Mouse (Mus musculus) stomach, embryonic 15.5 days (tissue): ENCODE data around the gene Tprn. TPM values are rescaled to one million over a fixed set of nuclear protein-coding genes. Genes with fewer than 3 reads are reported as not detected.
A peak's percentile ranks its signal among the peaks of the same experiment; 100 is the strongest.

Experiments
- ATAC-seq: fragments of 200-750 bp; cut with Nextera tagmentation; 2 replicates; pipeline ENCODE4 v1.8.0; 2017; ENCODE audit warnings: low read depth, moderate number of reproducible peaks, moderate TSS enrichment; ENCODE audit not compliant: insufficient read depth, low FRiP score
- H3K27ac ChIP-seq: fragments of 300-500 bp; sonication (generic); 2 replicates; pipeline ENCODE4 v1.5.1; 2015; ENCODE audit warnings: mild to moderate bottlenecking, inconsistent platforms
- H3K27me3 ChIP-seq: fragments of 300-500 bp; sonication (generic); replicated peaks from 2 replicates; pipeline ENCODE4 v1.6.1; 2015; ENCODE audit warnings: inconsistent platforms
- H3K36me3 ChIP-seq: fragments of 300-500 bp; sonication (generic); 2 replicates; pipeline ENCODE4 v1.6.1; 2015; ENCODE audit warnings: inconsistent platforms
- H3K4me1 ChIP-seq: fragments of 300-500 bp; sonication (generic); 2 replicates; pipeline ENCODE4 v1.6.1; 2015; ENCODE audit warnings: inconsistent platforms
- H3K4me2 ChIP-seq: fragments of 300-500 bp; sonication (generic); 2 replicates; pipeline ENCODE4 v1.6.1; 2015; ENCODE audit warnings: mild to moderate bottlenecking, inconsistent platforms
- H3K4me3 ChIP-seq: fragments of 300-500 bp; sonication (generic); replicated peaks from 2 replicates; pipeline ENCODE4 v1.5.1; 2015; ENCODE audit warnings: inconsistent platforms
- H3K9ac ChIP-seq: fragments of 300-500 bp; sonication (generic); 2 replicates; pipeline ENCODE4 v1.6.1; 2015; ENCODE audit warnings: inconsistent platforms
- H3K9me3 ChIP-seq: fragments of 300-500 bp; sonication (generic); 2 replicates; pipeline ENCODE4 v1.6.1; 2016; ENCODE audit warnings: inconsistent platforms
- WGBS: fragments of 180-500 bp; shearing (Covaris S2); methylation state at CpG from one replicate; pipeline ENCODE4 v1.1.7; 2015; 5-methylcytosine and 5-hydroxymethylcytosine counted together
- polyA plus RNA-seq: library from polyadenylated mRNA; unstranded; fragments of >200 nt; fragmentation: Nextera tagmentation; extraction: Ambion mirVana; gene quantifications from 2 replicates; pipeline ENCODE4 v1.2.1, GENCODE M21; 2015

The Tprn gene
- polyA plus RNA-seq, 1 experiment from 2014 or later, result 17.7 TPM

GRCm38 (mm10) chr2:25304657-25305541 lies 42.5 kb downstream of the Tprn start:
- peak overlapping the region; percentile 95 for H3K4me2 ChIP-seq
- peaks cover 48% of the 10 kb centered on the region for H3K27me3 ChIP-seq
- 0 out of 2 replicates have a peak overlapping the region, but pooled peaks have one; percentile 7 for H3K9ac ChIP-seq
- no peaks in the 10 kb centered on the region for H3K9me3 ChIP-seq
- H3K27ac ChIP-seq, result no peak overlapping the region
- WGBS, result 2% methylated on average over 40 of the region's 45 CpGs
- H3K36me3 ChIP-seq, result no peaks in the 10 kb centered on the region
- H3K4me1 ChIP-seq, result peaks cover 10% of the 10 kb centered on the region; the same call in 1 of the 2 replicates
- peak overlapping the region; percentile 45 for H3K4me3 ChIP-seq
- ATAC-seq, result peak; percentile 56

DNA sequence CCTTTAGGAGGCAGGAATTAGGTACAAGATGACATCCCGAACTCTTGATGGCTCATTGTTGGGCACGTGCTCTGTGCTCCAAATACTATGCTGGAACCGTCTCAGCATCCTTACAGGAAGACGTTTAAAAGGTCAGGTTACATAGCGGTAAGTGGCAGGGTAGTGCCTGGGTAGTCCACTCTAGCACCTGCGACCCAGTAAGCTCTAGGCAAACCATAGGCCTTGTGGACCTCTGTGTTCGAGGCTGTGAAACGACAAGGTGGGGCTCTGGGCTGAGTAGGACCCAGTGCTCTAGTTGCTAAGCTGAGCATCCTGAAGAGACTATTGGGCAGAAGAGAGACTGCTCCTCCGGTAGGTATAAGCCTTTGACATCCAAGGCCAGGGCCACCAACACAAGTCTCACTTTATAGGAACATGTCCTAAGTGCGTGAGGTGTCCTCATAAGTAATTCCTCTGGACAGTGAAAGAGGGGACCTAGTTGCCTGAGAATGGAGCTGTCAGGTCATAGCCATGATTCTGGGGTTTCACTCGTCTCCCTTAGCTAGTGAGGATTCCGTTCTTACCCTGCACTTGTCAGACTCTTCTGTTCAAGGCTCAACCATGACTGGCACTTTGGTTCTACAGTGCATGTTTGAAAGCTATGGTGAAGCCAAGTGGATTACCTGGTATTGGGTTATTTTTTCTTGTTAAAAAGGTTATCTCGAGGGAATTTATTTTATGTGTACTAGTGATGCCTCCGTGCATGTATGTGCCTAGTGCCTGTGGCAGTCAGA lies 43.4 kb downstream of the Tprn start:
- H3K9ac ChIP-seq, result 0 out of 2 replicates have a peak overlapping the region, but pooled peaks have one; percentile 7
- H3K27me3 ChIP-seq, result peaks cover 54% of the 10 kb centered on the region
- H3K4me1 ChIP-seq, result peaks cover 10% of the 10 kb centered on the region; the same call in 1 of the 2 replicates
- peak overlapping the region; percentile 45 for H3K4me3 ChIP-seq
- H3K36me3 ChIP-seq, result no peaks in the 10 kb centered on the region
- ATAC-seq, result no peak
- 51% methylated on average over 14 of the region's 14 CpGs for WGBS
- H3K9me3 ChIP-seq, result no peaks in the 10 kb centered on the region
- peak overlapping the region; percentile 95 for H3K4me2 ChIP-seq
- H3K27ac ChIP-seq, result no peak overlapping the region

- H3K27me3 ChIP-seq, result peaks cover 70% of the 10 kb centered on the region
- no peak overlapping the region for H3K4me2 ChIP-seq
- H3K9me3 ChIP-seq, result no peaks in the 10 kb centered on the region
- no peak overlapping the region for H3K4me3 ChIP-seq
- peaks cover 3% of the 10 kb centered on the region; the same call in 1 of the 2 replicates for H3K4me1 ChIP-seq
- no peak for ATAC-seq
- H3K27ac ChIP-seq, result no peak overlapping the region
- 50% methylated on average over 10 of the region's 10 CpGs for WGBS
- no peak overlapping the region for H3K9ac ChIP-seq
- no peaks in the 10 kb centered on the region for H3K36me3 ChIP-seq
These were observed 47.8 kb downstream of the Tprn start for GRCm38 (mm10) chr2:25310180-25310579.

DNA sequence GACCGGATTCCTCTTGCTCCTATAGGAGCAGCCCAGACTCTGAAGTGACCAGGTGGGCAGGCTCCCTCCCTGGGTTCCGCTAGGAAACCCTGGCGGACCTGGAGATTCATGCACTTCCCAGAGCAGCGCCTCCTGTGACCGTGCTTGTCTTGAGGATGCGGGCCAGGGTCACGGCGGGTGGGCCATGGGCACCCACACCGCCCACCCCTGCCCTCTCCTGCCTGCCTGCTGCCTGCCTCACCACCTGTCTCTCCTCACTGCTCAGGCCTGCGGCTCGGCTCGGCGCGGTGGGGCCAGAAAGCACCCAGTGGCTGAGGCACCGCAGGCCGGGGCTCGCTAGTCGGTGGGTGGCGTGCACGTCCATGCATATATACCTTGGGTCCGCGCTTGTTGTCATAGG lies 48.6 kb downstream of the Tprn start:
- H3K4me3 ChIP-seq, result 0 out of 2 replicates have a peak overlapping the region, but pooled peaks have one; percentile 11
- no peak for ATAC-seq
- 1% methylated on average over 22 of the region's 22 CpGs for WGBS

DNA sequence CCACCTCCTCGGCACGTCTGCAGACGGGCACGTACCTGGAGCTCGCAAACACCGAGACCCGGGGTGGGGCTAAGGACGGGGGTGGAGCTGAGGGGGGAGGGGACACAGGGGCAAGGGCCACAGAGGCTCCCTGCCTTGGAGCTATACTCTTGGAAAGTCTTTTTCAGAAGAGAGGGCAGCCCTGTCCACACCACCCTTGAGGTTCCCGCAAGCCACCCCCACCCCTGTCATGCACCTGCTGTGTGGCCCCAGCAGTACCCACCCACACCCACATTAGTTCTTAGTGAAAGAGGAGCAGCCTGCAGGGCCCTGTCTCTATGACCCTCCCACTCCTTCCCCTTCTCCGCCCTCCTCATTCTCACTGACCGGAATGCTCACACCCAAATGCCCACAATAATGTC lies 49.1 kb downstream of the Tprn start:
- 0 out of 2 replicates have a peak, but pooled peaks have one; percentile 22 for ATAC-seq
- 7% methylated on average over 11 of the region's 11 CpGs for WGBS
- H3K4me3 ChIP-seq, result 0 out of 2 replicates have a peak overlapping the region, but pooled peaks have one; percentile 11
- H3K36me3 ChIP-seq, result no peaks in the 10 kb centered on the region
- H3K4me2 ChIP-seq, result peak overlapping the region; percentile 39; the same call in 1 of the 2 replicates
- no peak overlapping the region for H3K9ac ChIP-seq
- H3K27me3 ChIP-seq, result peaks cover 65% of the 10 kb centered on the region
- H3K9me3 ChIP-seq, result no peaks in the 10 kb centered on the region
- H3K27ac ChIP-seq, result no peak overlapping the region
- H3K4me1 ChIP-seq, result no peaks in the 10 kb centered on the region

More for the DNA sequence above, 48.6 kb downstream of the Tprn start:
- Histone ChIP-seq H3K4me2 (peak overlapping the region; percentile 39), H3K27ac (no peak overlapping the region), H3K9ac (no peak overlapping the region), H3K9me3 (no peaks in the 10 kb centered on the region), H3K36me3 (no peaks in the 10 kb centered on the region), H3K27me3 (peaks cover 65% of the 10 kb centered on the region), H3K4me1 (no peaks in the 10 kb centered on the region)

- 5% methylated on average over 31 of the region's 31 CpGs for WGBS
- H3K4me2 ChIP-seq, result peak overlapping the region; percentile 66
These were observed 55.9 kb downstream of the Tprn start for GRCm38 (mm10) chr2:25318119-25318966.

DNA sequence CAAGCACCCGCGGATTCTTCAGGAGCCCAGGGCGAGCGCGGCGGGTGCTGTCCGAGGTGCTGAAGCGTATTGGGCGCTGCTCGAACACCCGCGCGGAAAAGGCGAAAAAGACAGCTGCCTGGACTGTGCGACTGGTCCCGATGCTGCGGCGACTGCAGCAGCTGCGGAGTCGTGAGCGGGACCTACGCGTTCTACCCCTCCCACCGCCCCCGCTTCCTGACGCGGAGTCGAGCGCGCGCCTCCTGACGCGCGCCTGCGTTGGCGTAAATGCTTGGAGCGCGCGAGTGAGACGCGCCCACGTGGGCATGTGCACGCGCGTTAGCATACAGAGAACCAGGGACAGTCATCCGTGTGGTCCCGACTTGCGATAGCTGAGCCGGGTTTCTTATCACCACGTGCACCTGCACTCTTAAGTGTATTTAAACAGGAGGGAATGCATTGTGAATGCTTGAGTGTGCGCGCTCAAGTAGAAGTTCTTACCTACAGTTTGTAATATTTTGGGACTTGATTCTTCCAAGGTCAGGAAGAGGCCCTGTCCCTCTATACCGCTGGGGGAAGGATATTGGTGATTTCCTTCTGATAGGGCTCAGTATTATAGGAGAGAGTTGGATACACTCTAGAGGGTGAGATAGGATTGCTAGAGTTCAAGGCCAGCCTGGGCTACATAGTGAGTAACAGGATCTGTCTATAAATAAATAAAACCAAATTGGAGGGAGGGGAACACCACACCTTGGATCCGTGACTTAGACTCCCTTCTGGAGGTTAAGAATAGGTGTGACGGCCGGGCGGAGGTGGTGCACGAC lies 56.8 kb downstream of the Tprn start, which contains the start of gene Grin1:
Grin1 (minus strand) TSS at position 217 of the 803 bp plus-strand sequence.
- 9% methylated on average over 58 of the region's 58 CpGs for WGBS
- Histone ChIP-seq H3K4me1 (peaks cover 3% of the 10 kb centered on the region; the same call in 1 of the 2 replicates), H3K27ac (no peak within 1 kb of the TSS), H3K9ac (no peak within 1 kb of the TSS), H3K36me3 (no peaks in the 10 kb centered on the region), H3K4me3 (peak within 1 kb of the TSS; percentile 27), H3K4me2 (peak within 1 kb of the TSS; percentile 66), H3K27me3 (peaks cover 40% of the 10 kb centered on the region), H3K9me3 (no peaks in the 10 kb centered on the region)
- ATAC-seq, result peak; percentile 60

More at GRCm38 (mm10) chr2:25318119-25318966, 55.9 kb downstream of the Tprn start:
- peak; percentile 18; the same call in 1 of the 2 replicates for ATAC-seq
- Histone ChIP-seq H3K36me3 (no peaks in the 10 kb centered on the region), H3K27ac (no peak overlapping the region), H3K9me3 (no peaks in the 10 kb centered on the region), H3K9ac (no peak overlapping the region), H3K27me3 (peaks cover 43% of the 10 kb centered on the region), H3K4me1 (peaks cover 3% of the 10 kb centered on the region; the same call in 1 of the 2 replicates), H3K4me3 (peak overlapping the region; percentile 27)

Other genes starting within 250 kb of the Tprn start
- gene Nsmf, start 208.3 kb upstream of the Tprn start, polyA plus RNA-seq, result 59.8 and 63.7 TPM in 2 replicates
- 2.5 and 2.8 TPM in 2 replicates for gene Entpd8, start 182.3 kb upstream of the Tprn start, polyA plus RNA-seq
- 11.4 and 16.1 TPM in 2 replicates for gene Noxa1, start 167.5 kb upstream of the Tprn start, polyA plus RNA-seq
- 16.9 and 17.1 TPM in 2 replicates for gene Nrarp, start 81.9 kb upstream of the Tprn start, polyA plus RNA-seq
- 15.5 and 17.2 TPM in 2 replicates for gene Tor4a, start 65.7 kb upstream of the Tprn start, polyA plus RNA-seq
- gene Nelfb, start 51.1 kb upstream of the Tprn start, polyA plus RNA-seq, result 105 and 106 TPM in 2 replicates
- 0.18 TPM in 1 of 2 replicates, not detected in the other for gene Stpg3, start 48.0 kb upstream of the Tprn start, polyA plus RNA-seq
- gene Fam166a, start 43.9 kb upstream of the Tprn start, polyA plus RNA-seq, result 0.92 and 1.5 TPM in 2 replicates
- gene Tubb4b, start 37.9 kb upstream of the Tprn start, polyA plus RNA-seq, result 607 and 620 TPM in 2 replicates
- gene Slc34a3, start 28.3 kb upstream of the Tprn start, polyA plus RNA-seq, result 0.65 and 0.86 TPM in 2 replicates
- gene Rnf224, start 25.8 kb upstream of the Tprn start, polyA plus RNA-seq, result 0.10 and 0.13 TPM in 2 replicates
- gene Rnf208, start 20.4 kb upstream of the Tprn start, polyA plus RNA-seq, result 13.7 and 13.8 TPM in 2 replicates
- 7.9 and 22.2 TPM in 2 replicates for gene Cysrt1, start 20.2 kb upstream of the Tprn start, polyA plus RNA-seq
- 5.7 and 7.2 TPM in 2 replicates for gene AL732309.1, start 15.8 kb upstream of the Tprn start, polyA plus RNA-seq
- gene Tmem203, start 7.2 kb upstream of the Tprn start, polyA plus RNA-seq, result 24.4 and 25.1 TPM in 2 replicates
- gene Ssna1, start 9.8 kb downstream of the Tprn start, polyA plus RNA-seq, result 209 TPM in 2 replicates
- gene Anapc2, start 9.9 kb downstream of the Tprn start, polyA plus RNA-seq, result 108 and 114 TPM in 2 replicates
- not detected in 2 replicates for gene Tmem210, start 25.5 kb downstream of the Tprn start, polyA plus RNA-seq
- gene Lrrc26, start 27.3 kb downstream of the Tprn start, polyA plus RNA-seq, result 4.4 and 6.9 TPM in 2 replicates
- 1.3 and 1.9 TPM in 2 replicates for gene Grin1, start 56.6 kb downstream of the Tprn start, polyA plus RNA-seq
- gene Man1b1, start 69.7 kb downstream of the Tprn start, polyA plus RNA-seq, result 46.4 and 54.6 TPM in 2 replicates
- gene Dpp7, start 93.7 kb downstream of the Tprn start, polyA plus RNA-seq, result 21.5 and 22.6 TPM in 2 replicates
- 41.1 and 46.1 TPM in 2 replicates for gene Uap1l1, start 103.1 kb downstream of the Tprn start, polyA plus RNA-seq
- gene Sapcd2, start 109.7 kb downstream of the Tprn start, polyA plus RNA-seq, result 37.6 and 41.7 TPM in 2 replicates
- gene Entpd2, start 133.3 kb downstream of the Tprn start, polyA plus RNA-seq, result 10.1 and 13.0 TPM in 2 replicates
- gene Npdc1, start 136.7 kb downstream of the Tprn start, polyA plus RNA-seq, result 47.0 and 49.6 TPM in 2 replicates
- 0.17 and 0.30 TPM in 2 replicates for gene Fut7, start 160.6 kb downstream of the Tprn start, polyA plus RNA-seq
- gene Abca2, start 166.1 kb downstream of the Tprn start, polyA plus RNA-seq, result 3.9 and 4.8 TPM in 2 replicates
- gene Clic3, start 194.2 kb downstream of the Tprn start, polyA plus RNA-seq, result 11.9 and 26.5 TPM in 2 replicates
- gene Paxx, start 198.5 kb downstream of the Tprn start, polyA plus RNA-seq, result 35.3 and 37.4 TPM in 2 replicates
- 6.8 and 7.5 TPM in 2 replicates for gene Ptgds, start 207.4 kb downstream of the Tprn start, polyA plus RNA-seq
- gene Lcn12, start 231.3 kb downstream of the Tprn start, polyA plus RNA-seq, result not detected in 2 replicates
- 64.4 and 71.4 TPM in 2 replicates for gene Fbxw5, start 238.1 kb downstream of the Tprn start, polyA plus RNA-seq
- 8.3 and 8.6 TPM in 2 replicates for gene C8g, start 239.1 kb downstream of the Tprn start, polyA plus RNA-seq